Mouse (Mus musculus) stomach, embryonic 14.5 days (tissue): ENCODE results near the gene Olfr52. TPM values are rescaled to one million over a fixed set of nuclear protein-coding genes. Genes with fewer than 3 reads are reported as not detected.
"Not testable (repeated sequence)": the region's sequence is repeated elsewhere in the genome, so short reads cannot be mapped to it uniquely, and the experiment has no call there.

Source experiments
- ATAC-seq: fragments of 200-750 bp; cut with Nextera tagmentation; 2 replicates; pipeline ENCODE4 v1.8.0; 2017; ENCODE audit warnings: low read depth, moderate TSS enrichment; ENCODE audit not compliant: insufficient number of reproducible peaks, insufficient read depth, low FRiP score
- H3K27ac ChIP-seq: fragments of 300-500 bp; sonication (generic); 2 replicates; pipeline ENCODE4 v1.5.1; 2014; ENCODE audit warnings: mild to moderate bottlenecking, low read length, moderate library complexity, mixed read lengths
- H3K27me3 ChIP-seq: fragments of 300-500 bp; sonication (generic); 2 replicates; pipeline ENCODE4 v1.6.1; 2014; ENCODE audit warnings: low read length, control low read depth, mixed read lengths; ENCODE audit not compliant: control insufficient read depth, insufficient read depth
- H3K36me3 ChIP-seq: fragments of 300-500 bp; sonication (generic); 2 replicates; pipeline ENCODE4 v1.6.1; 2014; ENCODE audit warnings: mild to moderate bottlenecking, control low read depth, low read length, moderate library complexity, mixed read lengths; ENCODE audit not compliant: control insufficient read depth, insufficient read depth
- H3K4me1 ChIP-seq: fragments of 300-500 bp; sonication (generic); 2 replicates; pipeline ENCODE4 v1.6.1; 2014; ENCODE audit warnings: low read length, control low read depth, mixed read lengths; ENCODE audit not compliant: control insufficient read depth, insufficient read depth
- H3K4me2 ChIP-seq: fragments of 300-500 bp; sonication (generic); replicated peaks from 2 replicates; pipeline ENCODE4 v1.6.1; 2014; ENCODE audit warnings: low read depth, low read length, control low read depth
- H3K4me3 ChIP-seq: fragments of 300-500 bp; sonication (generic); 2 replicates; pipeline ENCODE4 v1.5.1; 2014; ENCODE audit warnings: low read depth, low read length, control low read depth
- H3K9ac ChIP-seq: fragments of 300-500 bp; sonication (generic); replicated peaks from 2 replicates; pipeline ENCODE4 v1.6.1; 2014; ENCODE audit warnings: low read depth, mild to moderate bottlenecking, control low read depth, low read length, moderate library complexity, mixed read lengths
- H3K9me3 ChIP-seq: fragments of 300-500 bp; sonication (generic); 2 replicates; pipeline ENCODE4 v1.6.1; 2016; ENCODE audit warnings: low read depth, low read length, control low read depth; ENCODE audit not compliant: control insufficient read depth
- WGBS: fragments of 180-500 bp; shearing (Covaris S2); extraction: QIAGEN DNeasy Blood & Tissue Kit; methylation state at CpG from one replicate; pipeline ENCODE4 v1.1.7; 2014; 5-methylcytosine and 5-hydroxymethylcytosine counted together
- polyA plus RNA-seq: library from polyadenylated mRNA; unstranded; fragments of >200 nt; fragmentation: Nextera tagmentation; extraction: Ambion mirVana; gene quantifications from 2 replicates; pipeline ENCODE4 v1.2.1, GENCODE M21; 2014

The Olfr52 gene
- not detected in 2 replicates for polyA plus RNA-seq

DNA sequence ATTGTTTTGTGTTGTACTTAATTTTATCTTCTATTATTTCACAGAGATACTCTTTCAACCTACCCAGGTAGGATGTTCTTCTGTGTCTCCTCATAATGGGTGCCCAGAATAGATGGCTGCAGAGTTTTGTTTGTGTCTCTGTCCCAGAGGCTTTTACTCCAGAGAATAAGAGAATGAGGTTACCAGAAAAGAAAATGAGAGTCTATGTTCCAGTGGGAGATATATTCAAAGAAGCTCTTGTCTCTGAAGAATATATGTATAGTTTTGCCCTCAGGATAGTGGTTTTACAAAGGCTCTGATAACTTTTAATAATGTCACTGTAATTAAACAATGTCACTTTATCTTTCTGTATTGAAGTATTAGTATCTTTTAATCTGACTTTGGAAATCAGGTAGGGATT is at the start of gene Olfr52:
Olfr52 (minus strand) TSS at position 101 of the 400 bp plus-strand sequence.
- Histone ChIP-seq H3K9ac (no peak within 1 kb of the TSS), H3K4me1 (no peaks in the 10 kb centered on the region), H3K4me2 (no peak within 1 kb of the TSS), H3K27me3 (no peaks in the 10 kb centered on the region), H3K36me3 (no peaks in the 10 kb centered on the region), H3K27ac (no peak within 1 kb of the TSS), H3K4me3 (no peak within 1 kb of the TSS), H3K9me3 (no peaks in the 10 kb centered on the region)
- no peak for ATAC-seq

DNA sequence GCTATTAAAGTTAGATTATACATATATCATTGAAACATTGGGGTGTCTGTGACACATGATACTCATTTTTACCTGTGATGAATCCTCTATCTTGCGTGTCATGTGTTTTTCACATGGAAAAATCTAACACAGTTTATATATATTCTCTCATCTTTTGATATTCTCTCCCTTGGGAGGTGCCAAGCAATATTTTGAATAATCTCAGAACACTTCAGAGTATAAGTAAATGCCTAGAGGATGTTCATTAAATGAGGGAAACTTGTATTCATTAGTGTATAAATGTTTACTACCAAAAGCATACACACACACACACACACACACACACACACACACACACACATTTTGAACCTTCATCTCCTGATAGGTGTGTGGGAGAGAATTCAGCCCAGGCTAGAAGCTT is 45.8 kb upstream of the Olfr52 start, which contains the start of gene Olfr1047:
Olfr1047 (minus strand) TSS at position 101 of the 400 bp plus-strand sequence.
- WGBS = 85% methylated on average over 1 of the region's 1 CpGs
- no peaks in the 10 kb centered on the region for H3K27me3 ChIP-seq

DNA sequence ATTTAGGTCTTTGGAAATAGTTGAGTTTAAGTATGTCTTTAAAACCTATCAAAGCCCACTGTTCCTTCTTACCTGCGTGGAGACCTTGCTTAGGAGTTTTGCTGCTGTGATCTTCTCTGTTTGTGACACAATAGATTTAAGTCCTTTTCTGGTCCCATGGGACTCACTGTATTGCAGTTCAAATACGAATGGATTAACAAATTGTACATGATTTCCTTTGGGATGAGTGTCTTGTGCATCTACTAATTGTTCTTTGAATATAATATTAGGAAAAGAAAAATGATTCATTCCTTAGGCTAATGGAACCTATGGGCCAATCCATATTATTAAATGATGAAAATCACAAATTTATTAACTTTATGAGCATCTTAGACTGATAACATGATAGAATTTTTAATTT is 33.7 kb upstream of the Olfr52 start, which contains the start of gene Olfr1046:
Olfr1046 (minus strand) TSS at position 101 of the 400 bp plus-strand sequence.
- ATAC-seq = no peak
- whole genome bisulfite sequencing = 75% methylated on average over 2 of the region's 2 CpGs

More for the DNA sequence above, 45.8 kb upstream of the Olfr52 start, which contains the start of gene Olfr1047:
- Histone ChIP-seq H3K4me1 (no peaks in the 10 kb centered on the region), H3K4me3 (no peak within 1 kb of the TSS), H3K27ac (no peak within 1 kb of the TSS), H3K36me3 (no peaks in the 10 kb centered on the region), H3K9ac (no peak within 1 kb of the TSS), H3K9me3 (no peaks in the 10 kb centered on the region), H3K4me2 (no peak within 1 kb of the TSS)
- no peak for ATAC-seq

DNA sequence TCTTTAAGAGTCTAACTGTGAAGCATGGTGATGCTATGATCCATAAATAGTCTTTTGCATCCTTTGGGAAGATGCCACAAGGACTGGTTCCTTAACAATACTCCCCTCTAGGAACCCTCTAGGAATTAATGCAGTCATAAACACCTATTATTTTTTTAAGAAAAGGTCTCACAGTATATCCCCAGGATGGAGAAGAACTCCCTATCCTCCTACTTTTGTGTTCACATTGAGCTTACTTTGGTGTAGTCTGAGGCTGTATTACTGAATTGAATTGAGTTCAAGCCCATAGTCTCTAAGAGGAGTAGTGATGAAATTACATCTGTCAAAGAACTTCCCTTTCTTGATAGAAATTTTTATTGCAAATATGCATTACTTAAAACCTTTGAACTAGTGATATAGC is 17.4 kb upstream of the Olfr52 start, which contains the start of gene Olfr1045:
Olfr1045 (minus strand) TSS at position 101 of the 400 bp plus-strand sequence.
- H3K4me1 ChIP-seq = no peaks in the 10 kb centered on the region
- no peak within 1 kb of the TSS for H3K4me3 ChIP-seq

More for the DNA sequence above, 33.7 kb upstream of the Olfr52 start, which contains the start of gene Olfr1046:
- Histone ChIP-seq H3K27me3 (no peaks in the 10 kb centered on the region), H3K36me3 (no peaks in the 10 kb centered on the region), H3K4me1 (no peaks in the 10 kb centered on the region), H3K9ac (no peak within 1 kb of the TSS), H3K4me2 (no peak within 1 kb of the TSS), H3K27ac (no peak within 1 kb of the TSS), H3K4me3 (no peak within 1 kb of the TSS), H3K9me3 (no peaks in the 10 kb centered on the region)

DNA sequence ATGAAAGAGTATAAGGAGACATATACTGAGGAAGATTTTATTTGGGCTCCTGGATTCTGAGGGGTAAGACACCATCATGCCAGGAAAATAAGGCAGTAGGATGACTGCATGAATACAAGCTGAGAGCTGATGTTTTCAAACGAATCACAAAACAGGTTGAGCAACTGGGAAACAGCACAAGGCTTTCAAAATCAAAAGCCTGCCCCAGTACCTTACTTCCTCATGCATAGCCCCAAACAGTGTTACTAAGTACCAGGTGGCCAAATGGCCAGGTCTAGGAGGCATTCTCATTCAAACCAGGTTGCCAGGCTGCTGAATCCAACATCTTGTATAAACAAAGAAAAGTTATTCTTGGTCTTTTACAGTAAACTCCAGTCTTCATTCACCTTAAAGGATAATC is 10.4 kb upstream of the Olfr52 start:
- ATAC-seq = no peak
- no peaks in the 10 kb centered on the region for H3K27me3 ChIP-seq
- 54% methylated on average over 1 of the region's 1 CpGs for WGBS
- no peaks in the 10 kb centered on the region for H3K9me3 ChIP-seq
- H3K36me3 ChIP-seq = no peaks in the 10 kb centered on the region
- H3K27ac ChIP-seq = no peak overlapping the region
- H3K4me3 ChIP-seq = no peak overlapping the region
- H3K4me1 ChIP-seq = no peaks in the 10 kb centered on the region
- no peak overlapping the region for H3K4me2 ChIP-seq
- H3K9ac ChIP-seq = no peak overlapping the region

More for the DNA sequence above, 17.4 kb upstream of the Olfr52 start, which contains the start of gene Olfr1045:
- no peak within 1 kb of the TSS for H3K9ac ChIP-seq
- no peaks in the 10 kb centered on the region for H3K27me3 ChIP-seq
- no peaks in the 10 kb centered on the region for H3K9me3 ChIP-seq
- ATAC-seq = no peak
- no peak within 1 kb of the TSS for H3K4me2 ChIP-seq
- H3K27ac ChIP-seq = no peak within 1 kb of the TSS
- no peaks in the 10 kb centered on the region for H3K36me3 ChIP-seq

DNA sequence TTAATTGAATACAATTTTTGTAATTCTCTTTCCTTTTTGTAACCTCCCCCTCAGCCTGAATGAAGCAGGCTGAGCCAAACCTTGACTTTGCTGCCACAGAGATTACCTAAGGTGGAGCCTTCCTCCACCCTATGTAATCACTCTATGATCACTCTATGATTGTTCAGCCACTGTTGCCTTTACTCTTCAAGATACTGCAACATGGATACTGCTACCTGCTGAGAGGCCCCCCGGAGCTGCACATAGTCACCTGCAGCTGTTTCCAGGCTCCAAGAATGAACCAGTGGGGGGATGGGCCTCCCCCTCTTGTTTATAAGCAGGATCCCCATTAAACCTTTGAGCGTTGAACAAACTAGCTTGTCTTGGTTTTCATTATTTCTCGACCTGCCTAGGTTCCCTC is 5.5 kb downstream of the Olfr52 start:
- Histone ChIP-seq H3K9ac (no peak overlapping the region), H3K4me1 (no peaks in the 10 kb centered on the region), H3K9me3 (no peaks in the 10 kb centered on the region), H3K27ac (no peak overlapping the region), H3K4me2 (no peak overlapping the region), H3K36me3 (no peaks in the 10 kb centered on the region), H3K4me3 (no peak overlapping the region), H3K27me3 (no peaks in the 10 kb centered on the region)
- no peak for ATAC-seq
- WGBS = 70% methylated on average over 3 of the region's 3 CpGs

DNA sequence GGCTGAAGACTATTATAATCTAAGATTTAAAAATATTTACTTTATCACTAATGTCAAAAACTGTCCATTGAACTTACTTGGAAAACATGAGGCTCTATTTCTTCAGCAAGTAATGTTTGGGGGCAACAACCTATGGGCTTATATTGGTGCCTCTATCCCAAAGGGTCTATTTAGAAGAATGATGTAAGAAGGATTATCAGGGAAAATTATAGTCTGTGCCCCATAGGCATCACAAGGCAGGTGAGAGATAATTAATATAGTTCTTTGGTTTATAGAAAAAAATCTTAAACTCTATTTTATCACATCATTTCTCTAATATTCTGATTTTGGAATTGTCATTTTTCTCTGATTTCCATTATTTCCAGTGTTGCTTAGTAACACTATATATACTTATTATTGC is 7.8 kb downstream of the Olfr52 start, which contains the start of gene Olfr1044:
Olfr1044 (minus strand) TSS at position 101 of the 400 bp plus-strand sequence.
- Histone ChIP-seq H3K9me3 (no peaks in the 10 kb centered on the region), H3K4me1 (no peaks in the 10 kb centered on the region), H3K27me3 (no peaks in the 10 kb centered on the region), H3K36me3 (no peaks in the 10 kb centered on the region), H3K4me3 (no peak within 1 kb of the TSS), H3K27ac (no peak within 1 kb of the TSS), H3K9ac (no peak within 1 kb of the TSS), H3K4me2 (no peak within 1 kb of the TSS)
- ATAC-seq = no peak

DNA sequence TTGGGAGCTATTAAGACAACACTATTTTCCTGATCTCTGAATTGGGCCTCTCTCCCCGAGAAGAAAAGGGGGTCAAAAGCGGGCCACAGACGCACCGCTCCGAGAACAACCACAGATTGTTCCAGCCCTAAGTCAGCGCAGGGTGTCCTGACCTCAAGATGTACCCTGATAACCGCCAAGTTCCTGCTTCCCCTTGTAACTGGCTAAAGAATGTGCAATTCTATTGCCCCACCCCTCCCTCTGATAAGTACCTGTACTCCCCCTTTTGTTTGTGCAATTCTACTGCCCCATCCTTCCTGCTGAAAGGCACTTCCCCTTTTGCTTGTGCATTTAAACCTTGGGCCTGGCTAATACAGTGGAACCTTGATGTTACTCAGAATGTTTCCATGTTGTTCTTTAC is 10.1 kb downstream of the Olfr52 start:
- not testable (repeated sequence) for H3K27me3 ChIP-seq, H3K9me3 ChIP-seq, ATAC-seq, H3K4me3 ChIP-seq, H3K36me3 ChIP-seq, H3K4me2 ChIP-seq, H3K9ac ChIP-seq, H3K27ac ChIP-seq, H3K4me1 ChIP-seq
- 81% methylated on average over 7 of the region's 7 CpGs for WGBS

DNA sequence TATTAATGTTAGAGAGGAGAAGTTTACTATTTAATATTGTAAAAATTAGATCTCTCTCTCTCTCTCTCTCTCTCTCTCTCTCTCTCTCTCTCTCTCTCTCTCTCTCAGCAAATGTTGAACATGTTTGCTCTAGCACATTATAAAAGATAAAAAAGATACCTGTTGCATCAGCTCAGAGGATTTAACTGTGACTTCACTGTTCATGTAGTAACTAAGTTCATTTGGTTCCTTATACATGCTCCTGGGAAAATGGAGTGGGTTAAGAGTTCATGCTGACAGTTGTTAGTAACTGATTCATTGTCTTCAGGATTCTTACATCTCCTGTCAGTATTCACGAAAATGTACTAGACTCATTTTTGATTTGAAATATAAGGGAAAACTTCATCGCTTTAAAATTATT is 18.1 kb downstream of the Olfr52 start, which contains the start of gene Olfr1043:
Olfr1043 (minus strand) TSS at position 101 of the 400 bp plus-strand sequence.
- Histone ChIP-seq H3K4me1 (no peaks in the 10 kb centered on the region), H3K9me3 (no peaks in the 10 kb centered on the region), H3K4me3 (no peak within 1 kb of the TSS), H3K4me2 (no peak within 1 kb of the TSS), H3K9ac (no peak within 1 kb of the TSS), H3K36me3 (no peaks in the 10 kb centered on the region), H3K27me3 (no peaks in the 10 kb centered on the region), H3K27ac (no peak within 1 kb of the TSS)
- WGBS = 92% methylated on average over 2 of the region's 2 CpGs
- no peak for ATAC-seq
